Mouse (Mus musculus) forebrain, postnatal 0 days (tissue): ENCODE results near the gene Vps13d. TPM values are rescaled to one million over a fixed set of nuclear protein-coding genes. Genes with fewer than 3 reads are reported as not detected.

ENCODE experiments used
- ATAC-seq: fragments of 200-750 bp; cut with Nextera tagmentation; 2 replicates; pipeline ENCODE4 v1.8.0; 2017; ENCODE audit warnings: mild to moderate bottlenecking, moderate library complexity
- DNase-seq: peaks from one replicate; pipeline ENCODE4 v3.0.0-alpha.2; 2015
- H3K27ac ChIP-seq: fragments of 300-500 bp; sonication (generic); 2 replicates; pipeline ENCODE4 v1.5.1; 2014; ENCODE audit warnings: low read depth, mild to moderate bottlenecking, antibody characterized with exemption, low read length, moderate library complexity, mixed read lengths
- H3K27me3 ChIP-seq: fragments of 300-500 bp; sonication (generic); 2 replicates; pipeline ENCODE4 v1.6.1; 2014; ENCODE audit warnings: mild to moderate bottlenecking, low read length, mixed read lengths; ENCODE audit not compliant: insufficient read depth
- H3K36me3 ChIP-seq: fragments of 300-500 bp; sonication (generic); 2 replicates; pipeline ENCODE4 v1.6.1; 2014; ENCODE audit warnings: mild to moderate bottlenecking, moderate library complexity; ENCODE audit not compliant: insufficient read depth
- H3K4me1 ChIP-seq: fragments of 300-500 bp; sonication (generic); 2 replicates; pipeline ENCODE4 v1.6.1; 2014; ENCODE audit warnings: antibody characterized with exemption; ENCODE audit not compliant: insufficient read depth
- H3K4me2 ChIP-seq: fragments of 300-500 bp; sonication (generic); 2 replicates; pipeline ENCODE4 v1.6.1; 2014; ENCODE audit warnings: low read depth, mild to moderate bottlenecking, moderate library complexity
- H3K4me3 ChIP-seq: fragments of 300-500 bp; sonication (generic); 2 replicates; pipeline ENCODE4 v1.5.1; 2014; ENCODE audit warnings: low read depth, low read length, mixed read lengths
- H3K9ac ChIP-seq: fragments of 300-500 bp; sonication (generic); 2 replicates; pipeline ENCODE4 v1.6.1; 2014; ENCODE audit warnings: mild to moderate bottlenecking
- H3K9me3 ChIP-seq: fragments of 300-500 bp; sonication (generic); 2 replicates; pipeline ENCODE4 v1.6.1; 2016; ENCODE audit warnings: low read length
- CTCF ChIP-seq: sonication (generic); IDR thresholded peaks from 2 replicates; pipeline ENCODE4 v1.5.1; 2016; ENCODE audit warnings: antibody characterized with exemption, control low read depth, low read depth
- WGBS: fragments of 180-500 bp; shearing (Covaris S2); extraction: QIAGEN DNeasy Blood & Tissue Kit; methylation state at CpG from one replicate; pipeline ENCODE4 v1.1.7; 2014; 5-methylcytosine and 5-hydroxymethylcytosine counted together
- polyA plus RNA-seq: library from polyadenylated mRNA; unstranded; fragments of >200 nt; fragmentation: Nextera tagmentation; extraction: Ambion mirVana; gene quantifications from 2 replicates; pipeline ENCODE4 v1.2.1, GENCODE M21; 2015
- total RNA-seq: library from RNA; depleted of rRNA; stranded (reverse); fragments of >200 nt; gene quantifications from 2 replicates; pipeline ENCODE4 v1.2.3, GENCODE M21; 2014

Gene Vps13d
- total and polyA plus RNA-seq, 2 experiments from 2014 or later: 6.4 to 30.8 TPM

DNA sequence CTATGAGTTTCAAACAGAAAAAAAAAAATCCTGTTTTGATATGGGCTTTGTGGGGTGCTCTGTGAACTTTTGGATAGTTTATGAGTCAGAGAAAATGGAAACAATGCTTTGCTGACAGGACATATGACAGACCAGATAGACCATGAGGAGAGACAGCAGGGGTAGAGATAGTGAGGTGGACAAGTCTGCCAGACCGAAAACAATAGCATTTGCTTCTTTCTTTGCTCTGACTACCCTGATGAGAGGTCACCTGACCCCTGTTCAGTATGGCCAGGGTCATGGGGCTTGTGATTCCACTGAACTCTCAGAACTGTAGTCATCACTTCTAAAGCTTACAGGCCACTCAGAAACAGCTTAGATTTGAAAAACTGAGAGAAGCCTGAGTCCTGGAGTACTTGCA, 217.7 kb downstream of the Vps13d start:
- Histone ChIP-seq H3K36me3 (peaks cover 5% of the 10 kb centered on the region), H3K4me2 (no peak overlapping the region), H3K27me3 (no peaks in the 10 kb centered on the region), H3K4me3 (no peak overlapping the region), H3K9ac (no peak overlapping the region), H3K4me1 (no peaks in the 10 kb centered on the region), H3K27ac (no peak overlapping the region), H3K9me3 (no peaks in the 10 kb centered on the region)
- DNase-seq: no peak
- no peak for TF ChIP-seq CTCF
- no peak for ATAC-seq
- 70% methylated on average over 1 of the region's 1 CpGs for WGBS

DNA sequence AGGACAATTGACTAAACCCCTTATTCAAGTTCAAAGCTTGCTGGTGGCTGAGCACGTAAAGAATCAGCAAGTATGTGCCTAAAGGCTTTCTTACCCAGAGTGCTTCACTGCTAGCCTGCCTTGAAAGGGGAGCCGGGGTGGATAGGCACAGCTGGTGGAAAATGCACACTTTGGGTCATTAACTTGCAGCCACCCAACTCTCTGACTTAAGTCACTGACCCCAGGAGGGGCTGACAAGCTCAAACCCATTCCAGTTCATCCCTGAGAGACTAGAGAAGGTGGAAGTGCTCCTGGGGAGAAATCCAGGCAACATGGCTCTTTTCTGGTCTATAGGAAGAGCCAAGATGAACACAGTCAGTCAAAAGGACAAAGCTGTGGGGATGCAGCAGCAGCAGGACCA, 219.3 kb downstream of the Vps13d start:
- ATAC-seq: no peak
- H3K27ac ChIP-seq: no peak overlapping the region
- no peak overlapping the region for H3K4me2 ChIP-seq
- H3K4me1 ChIP-seq: no peaks in the 10 kb centered on the region
- no peak for DNase-seq
- no peak overlapping the region for H3K4me3 ChIP-seq
- no peak for TF ChIP-seq CTCF
- no peak overlapping the region for H3K9ac ChIP-seq
- no peaks in the 10 kb centered on the region for H3K27me3 ChIP-seq
- WGBS: 30% methylated on average over 2 of the region's 2 CpGs
- no peaks in the 10 kb centered on the region for H3K9me3 ChIP-seq
- peaks cover 5% of the 10 kb centered on the region for H3K36me3 ChIP-seq

DNA sequence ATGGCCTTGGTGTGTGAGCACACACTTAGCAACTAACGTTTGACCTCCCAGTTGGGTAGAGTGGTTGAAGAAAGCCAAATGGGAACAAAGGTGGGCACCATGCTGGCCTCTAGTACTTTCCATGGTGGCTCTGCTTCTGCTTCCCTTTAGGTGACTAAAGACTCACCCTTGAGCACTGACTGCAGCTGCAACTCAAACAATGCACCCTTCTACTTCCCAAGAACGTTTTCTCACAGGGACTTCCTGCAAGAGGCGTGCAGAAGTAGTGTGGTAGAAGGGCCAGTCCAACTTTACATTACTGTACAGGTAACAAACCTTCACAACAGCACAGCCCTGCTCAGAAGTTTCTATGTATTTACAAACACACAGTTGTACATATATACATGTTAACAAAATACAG, 220.3 kb downstream of the Vps13d start:
- ATAC-seq: no peak
- Histone ChIP-seq H3K27me3 (no peaks in the 10 kb centered on the region), H3K36me3 (peaks cover 5% of the 10 kb centered on the region), H3K4me2 (no peak overlapping the region), H3K9ac (no peak overlapping the region), H3K4me1 (no peaks in the 10 kb centered on the region), H3K4me3 (no peak overlapping the region), H3K9me3 (no peaks in the 10 kb centered on the region), H3K27ac (no peak overlapping the region)
- WGBS: 85% methylated on average over 3 of the region's 3 CpGs
- no peak for DNase-seq
- TF ChIP-seq CTCF: no peak

DNA sequence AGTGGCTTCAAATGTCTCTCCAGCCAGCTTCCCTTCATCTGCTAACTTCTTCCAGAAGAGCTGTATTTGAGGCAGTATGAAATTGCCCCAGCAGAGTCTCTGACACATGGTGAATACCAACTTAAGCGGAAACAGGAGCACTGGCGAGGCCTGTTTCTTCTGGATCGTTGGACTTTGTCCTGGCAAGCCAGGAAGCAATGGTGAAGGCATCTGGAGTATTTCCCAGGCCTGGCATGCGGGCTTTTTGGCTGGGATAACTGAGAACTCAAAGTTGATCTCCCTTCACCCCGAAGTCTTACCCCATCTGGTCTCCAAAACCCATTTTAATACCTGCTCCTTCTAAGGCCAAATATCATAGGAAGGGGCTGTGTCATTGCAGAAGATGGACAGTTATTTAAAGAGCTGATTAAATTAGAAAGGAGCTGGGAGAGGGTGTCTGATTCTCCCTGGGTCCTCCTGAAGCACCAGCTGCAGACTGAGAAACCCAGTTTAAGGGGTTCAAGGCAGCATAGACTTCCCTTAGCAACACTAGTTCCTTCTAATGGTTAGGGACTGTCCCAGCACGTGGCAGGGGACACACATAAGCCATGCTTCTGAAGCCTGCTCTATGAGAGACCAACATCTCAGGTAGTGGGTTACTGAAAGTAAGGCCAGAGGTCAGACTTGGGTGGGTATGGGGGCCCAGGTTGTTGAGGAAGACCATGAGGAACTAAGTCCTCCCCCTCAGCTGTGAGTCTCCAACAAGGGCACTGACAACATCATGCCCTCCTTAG, 221.7 kb downstream of the Vps13d start:
- H3K36me3 ChIP-seq: peaks cover 5% of the 10 kb centered on the region
- no peak overlapping the region for H3K9ac ChIP-seq
- WGBS: 59% methylated on average over 6 of the region's 6 CpGs
- TF ChIP-seq CTCF: no peak
- peak; percentile 66; the same call in 1 of the 2 replicates for ATAC-seq
- H3K27ac ChIP-seq: no peak overlapping the region
- H3K4me1 ChIP-seq: no peaks in the 10 kb centered on the region
- peak; percentile 35 for DNase-seq
- no peaks in the 10 kb centered on the region for H3K9me3 ChIP-seq
- no peak overlapping the region for H3K4me2 ChIP-seq
- no peak overlapping the region for H3K4me3 ChIP-seq
- no peaks in the 10 kb centered on the region for H3K27me3 ChIP-seq

DNA sequence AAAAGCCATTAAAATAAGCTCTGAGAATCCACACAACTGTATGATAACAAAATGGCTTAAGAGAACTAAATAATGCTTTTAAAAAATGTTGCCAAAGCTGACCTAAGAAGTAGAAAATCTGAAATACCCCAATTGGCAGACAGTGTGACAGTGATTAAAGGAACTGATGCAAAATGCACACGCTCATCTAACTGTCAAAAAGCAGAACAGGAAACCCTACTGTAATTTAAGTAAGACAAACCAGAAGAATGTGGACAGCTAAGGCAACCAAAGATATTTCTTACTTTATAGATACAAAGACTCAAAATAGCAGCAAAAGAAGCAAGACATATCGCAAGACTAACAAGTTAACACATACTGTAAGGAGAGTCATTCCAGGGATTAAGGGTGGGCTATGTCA, 223.8 kb downstream of the Vps13d start:
- ATAC-seq (no peak), DNase-seq (no peak)
- H3K27me3 ChIP-seq: no peaks in the 10 kb centered on the region
- H3K4me1 ChIP-seq: no peaks in the 10 kb centered on the region
- H3K36me3 ChIP-seq: peaks cover 5% of the 10 kb centered on the region
- no peak overlapping the region for H3K9ac ChIP-seq
- no peak overlapping the region for H3K4me3 ChIP-seq
- H3K27ac ChIP-seq: no peak overlapping the region
- H3K4me2 ChIP-seq: no peak overlapping the region
- H3K9me3 ChIP-seq: no peaks in the 10 kb centered on the region
- no peak for TF ChIP-seq CTCF
- 84% methylated on average over 2 of the region's 2 CpGs for WGBS

DNA sequence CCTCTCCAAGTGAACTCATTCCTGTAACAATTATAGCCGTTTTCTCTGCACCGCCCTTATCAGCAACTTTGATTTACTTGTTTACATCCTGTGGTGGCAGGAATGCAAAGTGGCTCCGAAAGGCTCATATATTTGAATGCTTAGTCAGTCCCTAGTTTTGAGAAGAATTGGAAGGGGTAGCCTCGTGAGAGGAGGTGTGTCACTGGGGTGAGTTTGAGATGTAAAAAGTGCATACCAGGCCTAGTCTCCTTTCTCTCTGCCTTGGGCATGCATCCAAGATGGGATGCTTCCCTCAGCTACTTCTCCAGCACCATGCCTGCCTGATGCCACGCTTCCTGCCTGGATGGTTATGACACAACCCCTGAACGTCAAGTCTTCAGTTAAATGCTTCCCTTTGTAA, 225.8 kb downstream of the Vps13d start:
- Histone ChIP-seq H3K4me3 (no peak overlapping the region), H3K36me3 (no peaks in the 10 kb centered on the region; the same call in 1 of the 2 replicates), H3K27me3 (no peaks in the 10 kb centered on the region), H3K9me3 (no peaks in the 10 kb centered on the region), H3K27ac (no peak overlapping the region), H3K4me1 (no peaks in the 10 kb centered on the region), H3K4me2 (no peak overlapping the region), H3K9ac (no peak overlapping the region)
- ATAC-seq: no peak
- no peak for DNase-seq
- TF ChIP-seq CTCF: no peak
- WGBS: 72% methylated on average over 6 of the region's 6 CpGs

DNA sequence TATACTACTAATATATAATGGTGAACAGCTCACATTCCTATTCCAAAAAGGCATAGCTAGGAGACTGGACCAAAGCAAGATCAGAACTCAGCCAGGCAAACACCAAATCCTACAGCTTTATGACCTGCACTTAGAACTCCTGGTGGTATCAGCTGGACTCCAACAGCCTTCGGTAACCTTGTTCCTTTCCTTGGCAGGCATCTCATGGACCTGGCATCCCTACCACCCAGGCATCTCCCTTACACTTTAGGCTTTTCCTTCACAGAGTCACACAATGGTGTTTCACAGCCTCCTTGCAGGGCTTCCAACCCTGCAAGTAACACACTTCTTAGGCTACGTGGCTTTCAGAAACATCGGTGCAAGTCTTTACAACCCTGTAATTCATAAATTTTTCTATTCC, 226.4 kb downstream of the Vps13d start:
- Histone ChIP-seq H3K4me2 (no peak overlapping the region), H3K4me1 (no peaks in the 10 kb centered on the region), H3K9me3 (no peaks in the 10 kb centered on the region), H3K36me3 (no peaks in the 10 kb centered on the region), H3K9ac (no peak overlapping the region), H3K4me3 (no peak overlapping the region), H3K27me3 (no peaks in the 10 kb centered on the region), H3K27ac (no peak overlapping the region)
- ATAC-seq (no peak), DNase-seq (no peak)
- no peak for TF ChIP-seq CTCF
- 92% methylated on average over 3 of the region's 3 CpGs for WGBS
